Comparison of ENCODE assay signal across 10 mouse cellular contexts in the genomic region with DNA sequence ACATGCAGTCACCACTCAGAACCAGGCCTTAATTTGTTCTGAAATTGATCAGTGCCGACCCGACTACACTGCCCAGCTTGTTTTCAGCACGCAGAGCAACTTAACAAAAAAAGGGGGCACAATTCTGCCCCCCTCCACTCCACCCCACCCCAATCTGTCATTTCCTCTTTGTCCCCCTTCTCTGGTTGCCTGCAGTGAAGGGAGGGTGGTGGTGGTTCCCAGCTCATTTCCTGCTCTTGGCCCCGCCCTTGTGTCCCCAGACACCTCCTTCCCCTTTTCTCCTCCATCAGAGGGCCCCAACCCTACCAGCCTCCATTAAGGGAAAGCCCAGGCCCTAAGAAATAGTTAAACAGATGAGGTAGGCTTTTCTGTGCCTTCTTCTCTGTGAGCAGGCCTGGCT. TPM values are rescaled to one million over a fixed set of nuclear protein-coding genes. Genes with fewer than 3 reads are reported as not detected.
DNase-seq lines count a peak whose midpoint lies in the region; ATAC-seq and TF ChIP-seq lines count a peak whose summit lies in the region.
"Had no signal": no experiment of that assay in that cellular context is flagged by ENCODE, and none has a peak within 500 bp of the region (broad histone marks: within the 10 kb centered on the region; RNA-seq: fewer than 3 reads in every experiment).

No protein-coding gene starts in this region.

- peak overlapping the region; percentile 45 for H3K4me3 ChIP-seq in gastrocnemius, adult 2 months
- peak overlapping the region; percentile 43 for H3K4me3 ChIP-seq in heart, embryonic 16.5 days (ENCODE audit: low read length)
- H3K4me3 ChIP-seq in hindbrain, embryonic 11.5 days (ENCODE audit: low read depth, low read length) = no peak overlapping the region
- H3K4me3 ChIP-seq: heart, embryonic 13.5 days; lung, embryonic 15.5 days had no signal

- intact Hi-C loops in gastrocnemius, adult 2 months (cut with DNase I) = no loop called here

- H3K36me3 ChIP-seq in heart, embryonic 16.5 days (ENCODE audit: control insufficient read depth, insufficient read depth) = no peaks in the 10 kb centered on the region
- H3K36me3 ChIP-seq in hindbrain, embryonic 11.5 days (ENCODE audit: control insufficient read depth, insufficient read depth, low read length) = no peaks in the 10 kb centered on the region
- H3K36me3 ChIP-seq: heart, embryonic 13.5 days; lung, embryonic 15.5 days had no signal

- peak overlapping the region; percentile 54 for H3K27ac ChIP-seq in gastrocnemius, adult 2 months
- peak overlapping the region; percentile 7; the same call in 1 of the 2 replicates for H3K27ac ChIP-seq in heart, embryonic 16.5 days (ENCODE audit: low read length)
- H3K27ac ChIP-seq in hindbrain, embryonic 11.5 days (ENCODE audit: low read depth, low read length) = no peak overlapping the region
- H3K27ac ChIP-seq: heart, embryonic 13.5 days; lung, embryonic 15.5 days had no signal

- WGBS in heart, embryonic 16.5 days = 75% methylated on average over 4 of the region's 4 CpGs
- 78% methylated on average over 4 of the region's 4 CpGs for WGBS in hindbrain, embryonic 11.5 days

- H3K4me1 ChIP-seq in heart, embryonic 16.5 days (ENCODE audit: control insufficient read depth, insufficient read depth, low read length) = no peaks in the 10 kb centered on the region
- H3K4me1 ChIP-seq in hindbrain, embryonic 11.5 days (replicated peaks; ENCODE audit: control insufficient read depth, insufficient read depth, low read length) = no peaks in the 10 kb centered on the region
- H3K4me1 ChIP-seq: heart, embryonic 13.5 days; lung, embryonic 15.5 days had no signal

- no peaks in the 10 kb centered on the region for H3K9me3 ChIP-seq in heart, embryonic 16.5 days (replicated peaks; ENCODE audit: control insufficient read depth, low read length)
- H3K9me3 ChIP-seq in hindbrain, embryonic 11.5 days (ENCODE audit: control insufficient read depth, low read length) = no peaks in the 10 kb centered on the region
- H3K9me3 ChIP-seq: heart, embryonic 13.5 days; lung, embryonic 15.5 days had no signal

- H3K27me3 ChIP-seq in heart, embryonic 16.5 days (ENCODE audit: control insufficient read depth, insufficient read depth, low read length) = no peaks in the 10 kb centered on the region
- H3K27me3 ChIP-seq in hindbrain, embryonic 11.5 days (ENCODE audit: control insufficient read depth, insufficient read depth, low read length) = no peaks in the 10 kb centered on the region
- H3K27me3 ChIP-seq: lung, embryonic 15.5 days had no signal

- H3K9ac ChIP-seq in heart, embryonic 16.5 days (ENCODE audit: low read length) = no peak overlapping the region; the same call in 1 of the 2 replicates
- H3K9ac ChIP-seq in hindbrain, embryonic 11.5 days (ENCODE audit: low read depth, low read length) = no peak overlapping the region
- H3K9ac ChIP-seq: heart, embryonic 13.5 days; lung, embryonic 15.5 days had no signal

- peak; percentile 36 for DNase-seq in gastrocnemius, adult 2 months
- DNase-seq in gastrocnemius, postnatal 10 days = no peak
- peak; percentile 73 for DNase-seq in lung, postnatal 25 days (ENCODE audit: low spot score)
- peak; percentile 68 to 82 for DNase-seq in thymus, adult 18-20 months
- no peak for DNase-seq in hindbrain, embryonic 11.5 days (ENCODE audit: low spot score)
- no peak for DNase-seq in layer of hippocampus, adult 9-10 months (ENCODE audit: low spot score)
- no peak for DNase-seq in adrenal gland, postnatal 25 days

- no peak for TF ChIP-seq CTCF in gastrocnemius, adult 2 months (IDR thresholded peaks at IDR 0.05)

- H3K4me2 ChIP-seq in heart, embryonic 16.5 days (ENCODE audit: low read depth, low read length) = peak overlapping the region; percentile 23
- H3K4me2 ChIP-seq in hindbrain, embryonic 11.5 days (replicated peaks; ENCODE audit: low read depth, low read length) = no peak overlapping the region
- H3K4me2 ChIP-seq: heart, embryonic 13.5 days; lung, embryonic 15.5 days had no signal

- peak; percentile 45; the same call in 1 of the 2 replicates for ATAC-seq in heart, embryonic 16.5 days (replicated peaks; ENCODE audit: extremely low read depth, insufficient read depth, low FRiP score)
- no peak for ATAC-seq in hindbrain, embryonic 11.5 days (ENCODE audit: low FRiP score)

RNA-seq across cellular contexts. Expression of a gene that starts 1.3 kb away (rescaled TPM):
- under 1 TPM; 0.38 to 0.73 TPM for total RNA-seq in gastrocnemius, adult 2 months (2021)
- total RNA-seq in gastrocnemius, postnatal 10 days (2021) = 1 to 10 TPM; 1.7 to 2.3 TPM
- 3.5 and 7.5 TPM in 2 replicates for polyA plus RNA-seq in heart, embryonic 16.5 days (2015; fragmentation: Nextera tagmentation; extraction: Ambion mirVana)
- 0.54 and 0.99 TPM in 2 replicates for polyA plus RNA-seq in hindbrain, embryonic 11.5 days (2014; fragmentation: Nextera tagmentation; extraction: Ambion mirVana)
- total RNA-seq in adrenal gland, postnatal 25 days (2021) = 1.8 and 2.2 TPM in 2 replicates

RNA-seq across cellular contexts. Expression of a gene that starts 20.2 kb away (rescaled TPM):
- total RNA-seq in gastrocnemius, adult 2 months (2021) = under 1 TPM in 1 of 2 experiments, not detected in 1; 0.06 TPM
- total RNA-seq in gastrocnemius, postnatal 10 days (2021) = under 1 TPM; 0.07 to 0.20 TPM
- polyA plus RNA-seq in heart, embryonic 16.5 days (2015; fragmentation: Nextera tagmentation; extraction: Ambion mirVana) = 0.39 and 0.81 TPM in 2 replicates
- polyA plus RNA-seq in hindbrain, embryonic 11.5 days (2014; fragmentation: Nextera tagmentation; extraction: Ambion mirVana) = 0.66 and 0.96 TPM in 2 replicates
- total RNA-seq in adrenal gland, postnatal 25 days (2021) = 0.12 TPM in 1 of 2 replicates, not detected in the other

RNA-seq across cellular contexts. Expression of a gene that starts 21.0 kb away (rescaled TPM):
- total RNA-seq in gastrocnemius, adult 2 months (2021) = 10 to 100 TPM; 29.9 to 36.8 TPM
- 10 to 100 TPM; 31.5 to 32.4 TPM for total RNA-seq in gastrocnemius, postnatal 10 days (2021)
- polyA plus RNA-seq in heart, embryonic 16.5 days (2015; fragmentation: Nextera tagmentation; extraction: Ambion mirVana) = 47.5 and 53.1 TPM in 2 replicates
- polyA plus RNA-seq in hindbrain, embryonic 11.5 days (2014; fragmentation: Nextera tagmentation; extraction: Ambion mirVana) = 122 and 143 TPM in 2 replicates
- total RNA-seq in adrenal gland, postnatal 25 days (2021) = 62.9 and 95.1 TPM in 2 replicates

RNA-seq across cellular contexts. Expression of a gene that starts 28.6 kb away (rescaled TPM):
- total RNA-seq in gastrocnemius, adult 2 months (2021) = under 1 TPM; 0.84 to 0.92 TPM
- total RNA-seq in gastrocnemius, postnatal 10 days (2021) = under 1 TPM; 0.82 to 0.90 TPM
- 3.7 and 4.2 TPM in 2 replicates for polyA plus RNA-seq in heart, embryonic 16.5 days (2015; fragmentation: Nextera tagmentation; extraction: Ambion mirVana)
- 3.3 and 4.3 TPM in 2 replicates for polyA plus RNA-seq in hindbrain, embryonic 11.5 days (2014; fragmentation: Nextera tagmentation; extraction: Ambion mirVana)
- 5.2 and 6.3 TPM in 2 replicates for total RNA-seq in adrenal gland, postnatal 25 days (2021)

RNA-seq across cellular contexts. Expression of a gene that starts 29.5 kb away (rescaled TPM):
- total RNA-seq in gastrocnemius, adult 2 months (2021) = not detected
- total RNA-seq in gastrocnemius, postnatal 10 days (2021) = under 1 TPM; 0.31 to 0.61 TPM
- 0.71 and 1.0 TPM in 2 replicates for polyA plus RNA-seq in heart, embryonic 16.5 days (2015; fragmentation: Nextera tagmentation; extraction: Ambion mirVana)
- polyA plus RNA-seq in hindbrain, embryonic 11.5 days (2014; fragmentation: Nextera tagmentation; extraction: Ambion mirVana) = 1.3 and 2.0 TPM in 2 replicates
- total RNA-seq in adrenal gland, postnatal 25 days (2021) = 1.4 and 4.9 TPM in 2 replicates

Comparison
In these comparisons a context has a peak if more than half of its experiments do, and no peak if none do; other contexts are left out.
1. DNase-seq: peak in gastrocnemius, adult 2 months (single experiment), lung, postnatal 25 days (single experiment) and thymus, adult 18-20 months (2 of 2); none in gastrocnemius, postnatal 10 days (single experiment), hindbrain, embryonic 11.5 days (single experiment), layer of hippocampus, adult 9-10 months (single experiment) and adrenal gland, postnatal 25 days (single experiment).